Mouse (Mus musculus): ENCODE measurements around the gene Spock1. TPM values are rescaled to one million over a fixed set of nuclear protein-coding genes. Genes with fewer than 3 reads are reported as not detected.

Spock1 gene
- polyA plus RNA-seq, 1 experiment, result not detected

- TF ChIP-seq GATA1 (IDR thresholded peaks at IDR 0.05; ENCODE audit: borderline replicate concordance, low read length) (no peak), FLI1 (IDR thresholded peaks at IDR 0.05; ENCODE audit: low read length) (no peak)
- Histone ChIP-seq H3K36me3 (replicated peaks; ENCODE audit: low read length) (no peaks in the 10 kb centered on the region), H3K4me1 (no peaks in the 10 kb centered on the region), H3K9me3 (peaks cover 72% of the 10 kb centered on the region), H3K27me3 (replicated peaks) (no peaks in the 10 kb centered on the region), H3K4me3 (replicated peaks) (no peak overlapping the region)
Observed at GRCm38 (mm10) chr13:57459978-57460377, 448.2 kb downstream of the Spock1 start.

- Histone ChIP-seq H3K4me1 (no peaks in the 10 kb centered on the region), H3K36me3 (replicated peaks; ENCODE audit: low read length) (no peaks in the 10 kb centered on the region), H3K9me3 (peaks cover 76% of the 10 kb centered on the region), H3K4me3 (replicated peaks) (no peak overlapping the region), H3K27me3 (replicated peaks) (no peaks in the 10 kb centered on the region)
- TF ChIP-seq FLI1 (IDR thresholded peaks at IDR 0.05; ENCODE audit: low read length) (no peak), GATA1 (IDR thresholded peaks at IDR 0.05; ENCODE audit: borderline replicate concordance, low read length) (no peak)
Observed at GRCm38 (mm10) chr13:57450189-57450821, 457.8 kb downstream of the Spock1 start.

- Histone ChIP-seq H3K36me3 (replicated peaks; ENCODE audit: low read length) (no peaks in the 10 kb centered on the region), H3K9me3 (peaks cover 80% of the 10 kb centered on the region)
- no peak for TF ChIP-seq FLI1 (IDR thresholded peaks at IDR 0.05; ENCODE audit: low read length)
- no peak for TF ChIP-seq GATA1 (IDR thresholded peaks at IDR 0.05; ENCODE audit: borderline replicate concordance, low read length)
Observed at GRCm38 (mm10) chr13:57448906-57449305, 459.2 kb downstream of the Spock1 start.

GRCm38 (mm10) chr13:57444977-57445376, 463.2 kb downstream of the Spock1 start:
- H3K9me3 ChIP-seq, result peaks cover 73% of the 10 kb centered on the region
- no peaks in the 10 kb centered on the region for H3K27me3 ChIP-seq (replicated peaks)
- H3K36me3 ChIP-seq (replicated peaks; ENCODE audit: low read length), result no peaks in the 10 kb centered on the region
- no peak overlapping the region for H3K4me3 ChIP-seq (replicated peaks)
- no peaks in the 10 kb centered on the region for H3K4me1 ChIP-seq
- TF ChIP-seq GATA1 (IDR thresholded peaks at IDR 0.05; ENCODE audit: borderline replicate concordance, low read length) (no peak), FLI1 (IDR thresholded peaks at IDR 0.05; ENCODE audit: low read length) (no peak)

More at GRCm38 (mm10) chr13:57448906-57449305, 459.2 kb downstream of the Spock1 start:
- H3K4me3 ChIP-seq (replicated peaks), result no peak overlapping the region
- H3K4me1 ChIP-seq, result no peaks in the 10 kb centered on the region
- H3K27me3 ChIP-seq (replicated peaks), result no peaks in the 10 kb centered on the region

GRCm38 (mm10) chr13:57440111-57440510, 468.0 kb downstream of the Spock1 start:
- H3K9me3 ChIP-seq, result peaks cover 60% of the 10 kb centered on the region
- H3K4me3 ChIP-seq (replicated peaks), result no peak overlapping the region
- TF ChIP-seq GATA1 (IDR thresholded peaks at IDR 0.05; ENCODE audit: borderline replicate concordance, low read length) (no peak), FLI1 (IDR thresholded peaks at IDR 0.05; ENCODE audit: low read length) (no peak)
- H3K36me3 ChIP-seq (replicated peaks; ENCODE audit: low read length), result no peaks in the 10 kb centered on the region
- no peaks in the 10 kb centered on the region for H3K4me1 ChIP-seq
- H3K27me3 ChIP-seq (replicated peaks), result no peaks in the 10 kb centered on the region

- Histone ChIP-seq H3K27me3 (replicated peaks) (no peaks in the 10 kb centered on the region), H3K9me3 (peaks cover 62% of the 10 kb centered on the region), H3K4me3 (replicated peaks) (no peak overlapping the region), H3K4me1 (no peaks in the 10 kb centered on the region), H3K36me3 (replicated peaks; ENCODE audit: low read length) (no peaks in the 10 kb centered on the region)
- TF ChIP-seq GATA1 (IDR thresholded peaks at IDR 0.05; ENCODE audit: borderline replicate concordance, low read length) (no peak), FLI1 (IDR thresholded peaks at IDR 0.05; ENCODE audit: low read length) (no peak)
Observed at GRCm38 (mm10) chr13:57435726-57436220, 472.4 kb downstream of the Spock1 start.

- Histone ChIP-seq H3K27me3 (replicated peaks) (no peaks in the 10 kb centered on the region), H3K4me3 (replicated peaks) (no peak overlapping the region), H3K36me3 (replicated peaks; ENCODE audit: low read length) (no peaks in the 10 kb centered on the region), H3K4me1 (no peaks in the 10 kb centered on the region), H3K9me3 (peaks cover 69% of the 10 kb centered on the region)
- TF ChIP-seq FLI1 (IDR thresholded peaks at IDR 0.05; ENCODE audit: low read length) (no peak), GATA1 (IDR thresholded peaks at IDR 0.05; ENCODE audit: borderline replicate concordance, low read length) (no peak)
Observed at GRCm38 (mm10) chr13:57433848-57434247, 474.3 kb downstream of the Spock1 start.

GRCm38 (mm10) chr13:57431815-57432214, 476.3 kb downstream of the Spock1 start:
- Histone ChIP-seq H3K27me3 (replicated peaks) (no peaks in the 10 kb centered on the region), H3K9me3 (peaks cover 71% of the 10 kb centered on the region), H3K4me3 (replicated peaks) (no peak overlapping the region), H3K36me3 (replicated peaks; ENCODE audit: low read length) (no peaks in the 10 kb centered on the region), H3K4me1 (no peaks in the 10 kb centered on the region)
- TF ChIP-seq FLI1 (IDR thresholded peaks at IDR 0.05; ENCODE audit: low read length), result no peak
- no peak for TF ChIP-seq GATA1 (IDR thresholded peaks at IDR 0.05; ENCODE audit: borderline replicate concordance, low read length)

- H3K36me3 ChIP-seq (replicated peaks; ENCODE audit: low read length), result no peaks in the 10 kb centered on the region
- TF ChIP-seq FLI1 (IDR thresholded peaks at IDR 0.05; ENCODE audit: low read length) (no peak), GATA1 (IDR thresholded peaks at IDR 0.05; ENCODE audit: borderline replicate concordance, low read length) (no peak)
- H3K9me3 ChIP-seq, result peaks cover 65% of the 10 kb centered on the region
- H3K4me3 ChIP-seq (replicated peaks), result no peak overlapping the region
- H3K4me1 ChIP-seq, result no peaks in the 10 kb centered on the region
- no peaks in the 10 kb centered on the region for H3K27me3 ChIP-seq (replicated peaks)
Observed at GRCm38 (mm10) chr13:57428840-57429239, 479.3 kb downstream of the Spock1 start.

- Histone ChIP-seq H3K27me3 (replicated peaks) (no peaks in the 10 kb centered on the region), H3K4me3 (replicated peaks) (no peak overlapping the region), H3K9me3 (peaks cover 65% of the 10 kb centered on the region), H3K4me1 (no peaks in the 10 kb centered on the region), H3K36me3 (replicated peaks; ENCODE audit: low read length) (no peaks in the 10 kb centered on the region)
- TF ChIP-seq FLI1 (IDR thresholded peaks at IDR 0.05; ENCODE audit: low read length) (no peak), GATA1 (IDR thresholded peaks at IDR 0.05; ENCODE audit: borderline replicate concordance, low read length) (no peak)
Observed at GRCm38 (mm10) chr13:57418781-57419180, 489.4 kb downstream of the Spock1 start.

All from megakaryocyte, embryonic 14.5 days (primary cell).